Mouse (Mus musculus) E14TG2a.4 (cell line): Measurements from ENCODE around the gene Cdc6.

Experiments used
- CTCF ChIP-seq: conservative IDR thresholded peaks from 2 replicates; pipeline ENCODE4 v1.5.1; 2014; ENCODE audit warnings: low read length
- POU5F1 ChIP-seq: IDR thresholded peaks from 2 replicates; pipeline ENCODE4 v1.6.1; 2014; ENCODE audit warnings: low read length, borderline replicate concordance

DNA sequence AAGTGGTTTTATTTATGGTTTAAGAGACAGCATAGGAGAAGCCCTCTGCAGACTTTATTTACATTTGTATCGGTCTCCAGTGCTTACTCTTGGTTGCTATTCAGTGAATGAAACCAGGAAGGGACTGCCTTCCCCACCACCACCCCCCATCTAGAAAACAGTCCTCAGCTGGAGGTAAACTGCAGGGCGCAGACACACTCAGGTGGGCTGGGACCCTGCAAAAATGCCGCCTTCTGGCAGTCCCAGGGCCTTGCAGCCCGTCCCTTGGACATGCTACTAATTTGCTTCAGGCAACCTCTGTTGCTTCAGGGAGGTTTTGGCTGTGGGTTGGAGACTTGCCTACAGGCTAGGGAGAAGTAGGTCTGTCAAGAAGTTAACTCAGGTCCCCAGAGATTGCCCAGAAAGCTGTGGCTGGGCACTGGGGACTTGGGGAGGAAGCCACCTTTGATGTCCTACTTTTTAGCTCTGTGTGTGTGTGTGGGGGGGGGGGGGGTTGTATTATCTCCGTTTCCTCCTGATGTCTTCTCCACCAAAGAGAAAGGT lies 17.1 kb downstream of the Cdc6 start:
- TF ChIP-seq CTCF: no peak
- no peak for TF ChIP-seq POU5F1
